Mouse (Mus musculus) limb, embryonic 11.5 days (tissue): ENCODE results near the gene Prm2. TPM values are rescaled to one million over a fixed set of nuclear protein-coding genes. Genes with fewer than 3 reads are reported as not detected.

ENCODE experiments used
- ATAC-seq: fragments of 200-750 bp; cut with Nextera tagmentation; 2 replicates; pipeline ENCODE4 v1.8.0; 2017; ENCODE audit warnings: low read depth; ENCODE audit not compliant: insufficient number of reproducible peaks, low FRiP score, low TSS enrichment
- DNase-seq: peaks from one replicate; pipeline ENCODE4 v3.0.0-alpha.2; 2015; ENCODE audit warnings: low spot score
- H3K27ac ChIP-seq: fragments of 300-500 bp; sonication (generic); replicated peaks from 2 replicates; pipeline ENCODE4 v1.5.1; 2014; ENCODE audit warnings: low read depth, mild to moderate bottlenecking, low read length
- H3K27me3 ChIP-seq: fragments of 300-500 bp; sonication (generic); 2 replicates; pipeline ENCODE4 v1.6.1; 2014; ENCODE audit warnings: mild to moderate bottlenecking, low read length, mixed read lengths; ENCODE audit not compliant: control insufficient read depth, insufficient read depth
- H3K36me3 ChIP-seq: fragments of 300-500 bp; sonication (generic); 2 replicates; pipeline ENCODE4 v1.6.1; 2014; ENCODE audit warnings: mild to moderate bottlenecking, low read length, moderate library complexity, mixed read lengths; ENCODE audit not compliant: control insufficient read depth, insufficient read depth
- H3K4me1 ChIP-seq: fragments of 300-500 bp; sonication (generic); 2 replicates; pipeline ENCODE4 v1.6.1; 2014; ENCODE audit warnings: low read length, mixed read lengths; ENCODE audit not compliant: control insufficient read depth, insufficient read depth
- H3K4me2 ChIP-seq: fragments of 300-500 bp; sonication (generic); 2 replicates; pipeline ENCODE4 v1.6.1; 2014; ENCODE audit warnings: low read depth, mild to moderate bottlenecking, moderate library complexity; ENCODE audit not compliant: severe bottlenecking
- H3K4me3 ChIP-seq: fragments of 300-500 bp; sonication (generic); 2 replicates; pipeline ENCODE4 v1.5.1; 2014; ENCODE audit warnings: low read depth, low read length
- H3K9ac ChIP-seq: fragments of 300-500 bp; sonication (generic); 2 replicates; pipeline ENCODE4 v1.6.1; 2014; ENCODE audit warnings: mild to moderate bottlenecking, low read length
- H3K9me3 ChIP-seq: fragments of 300-500 bp; sonication (generic); 2 replicates; pipeline ENCODE4 v1.6.1; 2016; ENCODE audit warnings: low read length; ENCODE audit not compliant: control insufficient read depth
- WGBS: fragments of 180-500 bp; shearing (Covaris S2); extraction: QIAGEN DNeasy Blood & Tissue Kit; methylation state at CpG from one replicate; pipeline ENCODE4 v1.1.7; 2014; 5-methylcytosine and 5-hydroxymethylcytosine counted together
- polyA plus RNA-seq: library from polyadenylated mRNA; unstranded; fragments of >200 nt; fragmentation: Nextera tagmentation; extraction: Ambion mirVana; gene quantifications from 2 replicates; pipeline ENCODE4 v1.2.1, GENCODE M21; 2014

Gene Prm2
- polyA plus RNA-seq, 1 experiment from 2014 or later, result not detected

DNA sequence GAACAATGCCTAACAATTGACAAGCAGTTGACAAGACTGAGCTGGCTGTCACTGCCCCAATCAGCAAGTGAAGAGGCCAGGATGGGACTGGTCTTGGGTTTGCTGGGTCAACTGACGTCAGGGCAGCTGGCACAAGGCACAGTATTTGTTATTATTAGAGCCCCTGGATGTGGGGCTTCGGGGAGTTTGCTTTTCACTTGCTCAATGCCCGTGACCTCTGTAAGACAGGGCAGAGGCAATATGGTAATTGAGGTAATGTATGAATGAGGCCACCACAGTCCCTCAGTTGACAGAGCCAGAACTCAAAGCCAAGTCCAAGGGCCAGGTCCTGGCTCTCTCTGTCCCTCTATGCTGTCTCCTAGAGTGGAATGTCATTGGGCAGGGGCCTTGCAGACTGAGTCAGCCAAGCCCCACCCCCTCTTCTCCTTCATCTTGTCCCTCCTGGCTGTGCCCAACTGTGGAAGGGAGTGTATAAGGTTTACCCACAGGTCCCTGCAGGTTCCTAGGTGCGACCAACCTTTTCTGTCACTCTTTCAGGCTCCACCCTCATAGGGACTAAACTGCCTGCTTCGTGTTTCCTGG is 18.3 kb downstream of the Prm2 start:
- Histone ChIP-seq H3K4me2 (no peak overlapping the region), H3K4me3 (no peak overlapping the region), H3K36me3 (no peaks in the 10 kb centered on the region), H3K9me3 (no peaks in the 10 kb centered on the region), H3K4me1 (peaks cover 12% of the 10 kb centered on the region), H3K27ac (no peak overlapping the region), H3K27me3 (no peaks in the 10 kb centered on the region), H3K9ac (no peak overlapping the region)
- ATAC-seq (no peak), DNase-seq (no peak)
- 73% methylated on average over 5 of the region's 5 CpGs for WGBS

DNA sequence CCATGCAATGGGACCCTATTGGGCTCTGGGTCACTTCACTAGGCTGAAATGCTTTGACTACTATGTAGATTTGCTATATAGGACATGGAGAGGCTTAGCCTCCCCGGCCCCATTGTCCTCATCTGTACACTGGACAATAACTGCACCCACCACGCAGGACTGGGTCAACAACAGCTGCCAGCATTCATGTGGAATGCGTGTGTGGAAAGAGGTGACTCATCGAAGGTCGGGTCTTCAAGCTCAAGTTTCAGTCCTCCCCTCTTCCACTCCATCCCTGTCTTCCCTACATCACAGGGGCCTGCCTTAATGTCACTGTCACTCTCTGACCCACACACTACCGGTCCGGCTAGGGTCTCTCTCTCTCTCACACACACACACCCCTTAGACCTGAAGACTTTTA is 19.6 kb downstream of the Prm2 start:
- no peaks in the 10 kb centered on the region for H3K27me3 ChIP-seq
- no peak overlapping the region for H3K9ac ChIP-seq
- H3K36me3 ChIP-seq, result no peaks in the 10 kb centered on the region
- no peak overlapping the region for H3K4me3 ChIP-seq
- H3K27ac ChIP-seq, result no peak overlapping the region
- no peaks in the 10 kb centered on the region for H3K4me1 ChIP-seq
- 74% methylated on average over 7 of the region's 7 CpGs for WGBS
- H3K9me3 ChIP-seq, result no peaks in the 10 kb centered on the region
- H3K4me2 ChIP-seq, result no peak overlapping the region
- ATAC-seq (no peak), DNase-seq (no peak)

DNA sequence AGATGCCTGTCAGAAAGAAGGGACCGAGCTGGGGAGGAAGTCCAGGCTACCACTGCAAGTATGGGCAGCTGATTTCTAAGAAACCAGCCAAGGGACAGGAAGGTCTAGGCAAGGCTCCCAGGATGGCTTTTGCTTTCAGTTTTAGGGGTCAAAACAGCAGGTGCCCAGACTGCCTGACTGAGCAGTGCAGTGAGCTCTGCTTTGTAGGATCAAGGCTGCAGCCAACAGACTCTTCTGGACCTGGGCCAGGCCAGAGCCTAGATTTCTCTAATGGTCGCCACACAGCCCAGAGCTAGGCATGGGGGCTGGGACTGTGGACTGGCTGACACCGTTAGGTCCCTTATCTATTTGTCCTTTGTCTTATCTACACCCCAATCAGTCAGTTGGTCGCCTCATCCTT is 21.2 kb downstream of the Prm2 start:
- no peaks in the 10 kb centered on the region for H3K9me3 ChIP-seq
- H3K36me3 ChIP-seq, result no peaks in the 10 kb centered on the region
- H3K4me2 ChIP-seq, result no peak overlapping the region
- no peaks in the 10 kb centered on the region for H3K4me1 ChIP-seq
- no peak overlapping the region for H3K9ac ChIP-seq
- ATAC-seq (no peak), DNase-seq (no peak)
- WGBS, result 62% methylated on average over 4 of the region's 4 CpGs
- no peak overlapping the region for H3K27ac ChIP-seq
- no peak overlapping the region for H3K4me3 ChIP-seq
- no peaks in the 10 kb centered on the region for H3K27me3 ChIP-seq

DNA sequence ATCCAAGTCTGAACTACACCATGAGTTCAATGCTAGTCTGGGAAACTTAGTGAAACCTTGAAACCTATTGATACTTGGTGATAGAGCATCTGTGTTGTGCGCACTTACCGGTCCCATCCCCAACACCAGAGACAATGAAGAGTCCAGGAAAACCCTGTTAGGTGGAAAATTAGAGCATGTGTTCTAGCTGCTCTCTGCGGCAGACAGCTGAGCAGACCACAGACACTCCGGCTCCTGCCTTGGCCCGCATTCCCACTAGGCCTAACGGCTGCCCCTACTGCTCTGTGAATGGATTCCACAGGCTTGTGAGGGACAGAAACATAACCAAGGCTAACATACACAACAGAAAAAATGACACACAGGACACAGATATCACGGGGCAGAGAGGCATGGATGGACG is 22.4 kb downstream of the Prm2 start:
- 84% methylated on average over 8 of the region's 8 CpGs for WGBS
- H3K9ac ChIP-seq, result no peak overlapping the region
- no peaks in the 10 kb centered on the region for H3K4me1 ChIP-seq
- ATAC-seq (no peak), DNase-seq (no peak)
- H3K27ac ChIP-seq, result no peak overlapping the region
- no peak overlapping the region for H3K4me3 ChIP-seq
- no peak overlapping the region for H3K4me2 ChIP-seq
- no peaks in the 10 kb centered on the region for H3K27me3 ChIP-seq
- no peaks in the 10 kb centered on the region for H3K9me3 ChIP-seq
- H3K36me3 ChIP-seq, result no peaks in the 10 kb centered on the region

DNA sequence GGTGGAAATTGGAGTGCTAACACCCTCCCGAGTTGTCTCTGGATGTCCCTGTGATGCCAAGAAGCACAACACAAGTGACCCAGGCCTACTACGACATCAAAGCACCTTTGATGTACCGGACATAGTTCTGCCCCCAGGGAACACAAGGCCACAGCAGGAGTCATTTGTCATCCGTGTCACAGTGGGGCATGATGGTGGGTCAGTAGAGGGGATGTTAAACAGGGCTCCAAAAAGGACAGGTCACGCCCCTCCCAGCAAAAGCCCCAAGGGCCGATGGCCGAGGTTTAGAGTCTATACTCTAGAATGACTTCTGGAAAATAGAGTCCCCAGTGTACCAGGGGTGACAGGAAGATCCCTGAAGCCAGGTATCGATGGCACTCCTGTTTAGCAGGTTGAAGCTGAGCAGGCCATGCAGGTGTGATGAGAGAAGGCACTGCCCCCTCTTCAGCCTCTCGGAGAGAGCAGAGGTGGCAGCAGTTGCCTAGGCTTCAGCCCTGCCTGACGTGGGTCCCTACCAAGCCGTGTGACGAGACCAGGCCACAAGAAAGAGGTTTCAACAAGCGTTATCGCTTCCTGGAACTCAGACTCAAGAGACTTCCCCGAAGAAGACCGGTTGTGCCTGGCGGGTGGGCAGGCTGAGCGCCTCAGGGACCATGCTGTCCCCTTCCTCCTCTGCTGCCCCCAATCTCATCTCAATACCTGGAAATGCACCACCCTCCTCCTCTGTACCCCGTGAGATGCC is 24.0 kb downstream of the Prm2 start:
- no peaks in the 10 kb centered on the region for H3K4me1 ChIP-seq
- no peaks in the 10 kb centered on the region for H3K27me3 ChIP-seq
- WGBS, result 39% methylated on average over 19 of the region's 19 CpGs
- no peak overlapping the region for H3K27ac ChIP-seq
- H3K36me3 ChIP-seq, result no peaks in the 10 kb centered on the region
- no peak for ATAC-seq
- H3K4me3 ChIP-seq, result no peak overlapping the region
- no peaks in the 10 kb centered on the region for H3K9me3 ChIP-seq
- H3K9ac ChIP-seq, result no peak overlapping the region
- no peak for DNase-seq
- no peak overlapping the region for H3K4me2 ChIP-seq

DNA sequence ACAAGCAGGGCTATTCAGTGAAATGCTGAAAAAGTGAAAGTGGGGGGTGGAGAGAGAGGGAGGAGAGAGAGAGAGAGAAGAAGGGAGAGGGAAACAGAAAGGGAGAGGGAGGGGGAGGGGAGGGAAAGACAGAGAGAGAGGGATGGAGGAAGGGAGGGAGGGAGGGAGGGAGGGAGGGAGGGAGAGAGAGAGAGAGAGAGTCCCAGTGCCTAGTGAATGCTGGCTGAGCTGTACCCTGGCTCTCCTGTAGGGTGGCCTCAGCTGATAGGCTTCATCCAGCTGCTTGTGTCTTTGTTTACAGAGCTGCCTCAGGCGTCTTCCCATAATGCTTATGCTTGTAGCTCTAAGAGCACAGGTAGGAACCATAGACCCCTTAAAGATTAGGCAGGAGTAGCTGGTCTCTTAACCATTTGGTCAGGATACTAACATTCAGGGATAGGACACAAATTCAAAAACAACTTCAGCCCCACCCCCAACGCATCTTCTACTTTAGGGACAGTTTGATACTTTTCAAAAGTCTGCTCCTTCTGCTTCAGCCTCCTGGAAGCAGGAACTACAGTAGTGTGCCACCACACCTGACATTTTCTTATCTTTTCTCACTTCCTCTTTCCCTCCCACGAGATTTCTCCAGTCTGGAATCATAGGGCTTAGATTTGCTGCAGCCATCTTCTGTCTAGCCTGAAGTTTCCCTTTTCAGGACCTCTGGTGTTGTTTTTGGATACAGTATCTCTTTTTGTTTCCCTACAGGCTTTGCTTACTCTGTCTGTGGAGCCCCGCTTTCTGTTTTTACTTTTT is 25.2 kb downstream of the Prm2 start:
- no peak for DNase-seq
- no peak for ATAC-seq
- no peak overlapping the region for H3K27ac ChIP-seq
- no peak overlapping the region for H3K4me3 ChIP-seq
- no peaks in the 10 kb centered on the region for H3K27me3 ChIP-seq
- no peaks in the 10 kb centered on the region for H3K36me3 ChIP-seq
- H3K9ac ChIP-seq, result no peak overlapping the region
- no peaks in the 10 kb centered on the region for H3K9me3 ChIP-seq
- no peaks in the 10 kb centered on the region for H3K4me1 ChIP-seq
- WGBS, result 42% methylated on average over 4 of the region's 4 CpGs
- no peak overlapping the region for H3K4me2 ChIP-seq

DNA sequence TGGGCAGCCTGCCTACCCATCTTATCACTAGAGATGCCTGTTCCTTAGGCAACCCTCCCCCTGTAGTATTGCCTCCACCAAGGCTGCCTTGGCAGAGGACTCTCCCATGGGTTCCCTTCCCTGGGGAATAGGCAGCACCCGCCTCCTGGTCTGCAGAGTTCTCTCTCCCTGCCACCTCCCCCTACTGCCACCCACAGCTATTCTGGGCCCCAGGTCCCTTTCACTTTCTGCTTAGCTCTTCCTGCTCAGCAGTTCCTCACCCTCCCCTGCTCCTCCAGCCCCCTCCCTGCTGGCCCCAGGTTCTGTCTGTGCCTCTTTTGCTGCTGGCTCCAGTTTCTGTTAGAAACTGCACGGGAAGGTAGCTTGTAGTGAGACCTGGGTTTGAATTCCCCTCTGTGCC is 26.3 kb downstream of the Prm2 start:
- no peaks in the 10 kb centered on the region for H3K4me1 ChIP-seq
- ATAC-seq (no peak), DNase-seq (no peak)
- whole genome bisulfite sequencing, result 42% methylated on average over 2 of the region's 2 CpGs
- H3K36me3 ChIP-seq, result no peaks in the 10 kb centered on the region
- H3K4me2 ChIP-seq, result no peak overlapping the region
- H3K4me3 ChIP-seq, result no peak overlapping the region
- no peaks in the 10 kb centered on the region for H3K27me3 ChIP-seq
- no peaks in the 10 kb centered on the region for H3K9me3 ChIP-seq
- no peak overlapping the region for H3K27ac ChIP-seq
- no peak overlapping the region for H3K9ac ChIP-seq

DNA sequence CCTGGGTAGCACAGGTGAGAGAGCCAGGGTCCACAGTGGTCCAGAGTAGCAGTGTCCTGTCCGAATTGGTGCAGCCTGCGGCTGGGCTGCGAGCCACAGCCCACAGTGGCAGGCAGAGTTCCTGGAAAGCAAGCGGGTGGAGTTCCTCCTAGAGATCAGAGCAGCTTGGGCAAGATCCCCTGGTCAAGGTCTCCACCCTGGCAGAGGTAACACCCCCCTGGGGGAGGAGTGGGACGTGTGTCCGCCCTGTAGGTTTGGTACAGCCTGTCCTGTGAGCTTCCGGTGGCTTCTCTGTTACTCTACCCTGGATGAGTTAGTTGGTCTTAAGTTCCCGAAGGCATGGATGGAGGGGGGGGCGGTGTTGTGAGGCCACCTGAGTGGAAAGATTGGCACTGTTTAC is 27.1 kb downstream of the Prm2 start:
- 49% methylated on average over 9 of the region's 9 CpGs for WGBS
- no peak overlapping the region for H3K27ac ChIP-seq

More for the DNA sequence above, 27.1 kb downstream of the Prm2 start:
- Histone ChIP-seq H3K9ac (no peak overlapping the region), H3K4me1 (no peaks in the 10 kb centered on the region), H3K36me3 (no peaks in the 10 kb centered on the region), H3K27me3 (no peaks in the 10 kb centered on the region), H3K4me3 (no peak overlapping the region), H3K4me2 (no peak overlapping the region), H3K9me3 (no peaks in the 10 kb centered on the region)
- DNase-seq (no peak), ATAC-seq (no peak)
